Mouse (Mus musculus) heart, embryonic 11.5 days (tissue): ENCODE results near the gene Spop. TPM values are rescaled to one million over a fixed set of nuclear protein-coding genes. Genes with fewer than 3 reads are reported as not detected.

Experiments
- ATAC-seq: fragments of 200-750 bp; cut with Nextera tagmentation; replicated peaks from 2 replicates; pipeline ENCODE4 v1.8.0; 2017; ENCODE audit warnings: moderate library complexity; ENCODE audit not compliant: insufficient number of reproducible peaks, low FRiP score, low TSS enrichment
- H3K27ac ChIP-seq: fragments of 300-500 bp; sonication (generic); 2 replicates; pipeline ENCODE4 v1.5.1; 2014; ENCODE audit warnings: mild to moderate bottlenecking, low read depth, low read length
- H3K27me3 ChIP-seq: fragments of 300-500 bp; sonication (generic); 2 replicates; pipeline ENCODE4 v1.6.1; 2014; ENCODE audit warnings: mild to moderate bottlenecking, low read length, mixed read lengths; ENCODE audit not compliant: control insufficient read depth, insufficient read depth
- H3K36me3 ChIP-seq: fragments of 300-500 bp; sonication (generic); 2 replicates; pipeline ENCODE4 v1.6.1; 2014; ENCODE audit warnings: mild to moderate bottlenecking, low read length, moderate library complexity, mixed read lengths; ENCODE audit not compliant: control insufficient read depth, insufficient read depth
- H3K4me1 ChIP-seq: fragments of 300-500 bp; sonication (generic); 2 replicates; pipeline ENCODE4 v1.6.1; 2014; ENCODE audit warnings: low read length; ENCODE audit not compliant: control insufficient read depth, insufficient read depth
- H3K4me2 ChIP-seq: fragments of 300-500 bp; sonication (generic); 2 replicates; pipeline ENCODE4 v1.6.1; 2014; ENCODE audit warnings: mild to moderate bottlenecking, moderate library complexity
- H3K4me3 ChIP-seq: fragments of 300-500 bp; sonication (generic); 2 replicates; pipeline ENCODE4 v1.5.1; 2014; ENCODE audit warnings: low read depth, low read length
- H3K9ac ChIP-seq: fragments of 300-500 bp; sonication (generic); 2 replicates; pipeline ENCODE4 v1.6.1; 2014; ENCODE audit warnings: mild to moderate bottlenecking, low read depth, low read length, moderate library complexity
- H3K9me3 ChIP-seq: fragments of 300-500 bp; sonication (generic); replicated peaks from 2 replicates; pipeline ENCODE4 v1.6.1; 2016; ENCODE audit warnings: low read length; ENCODE audit not compliant: control insufficient read depth
- WGBS: fragments of 180-500 bp; shearing (Covaris S2); extraction: QIAGEN DNeasy Blood & Tissue Kit; methylation state at CpG from one replicate; pipeline ENCODE4 v1.1.7; 2014; ENCODE audit not compliant: insufficient replicate concordance; 5-methylcytosine and 5-hydroxymethylcytosine counted together
- polyA plus RNA-seq: library from polyadenylated mRNA; unstranded; fragments of >200 nt; fragmentation: Nextera tagmentation; extraction: Ambion mirVana; gene quantifications from 2 replicates; pipeline ENCODE4 v1.2.1, GENCODE M21; 2014

Spop gene
- polyA plus RNA-seq: 81.2 and 82.3 TPM in 2 replicates

DNA sequence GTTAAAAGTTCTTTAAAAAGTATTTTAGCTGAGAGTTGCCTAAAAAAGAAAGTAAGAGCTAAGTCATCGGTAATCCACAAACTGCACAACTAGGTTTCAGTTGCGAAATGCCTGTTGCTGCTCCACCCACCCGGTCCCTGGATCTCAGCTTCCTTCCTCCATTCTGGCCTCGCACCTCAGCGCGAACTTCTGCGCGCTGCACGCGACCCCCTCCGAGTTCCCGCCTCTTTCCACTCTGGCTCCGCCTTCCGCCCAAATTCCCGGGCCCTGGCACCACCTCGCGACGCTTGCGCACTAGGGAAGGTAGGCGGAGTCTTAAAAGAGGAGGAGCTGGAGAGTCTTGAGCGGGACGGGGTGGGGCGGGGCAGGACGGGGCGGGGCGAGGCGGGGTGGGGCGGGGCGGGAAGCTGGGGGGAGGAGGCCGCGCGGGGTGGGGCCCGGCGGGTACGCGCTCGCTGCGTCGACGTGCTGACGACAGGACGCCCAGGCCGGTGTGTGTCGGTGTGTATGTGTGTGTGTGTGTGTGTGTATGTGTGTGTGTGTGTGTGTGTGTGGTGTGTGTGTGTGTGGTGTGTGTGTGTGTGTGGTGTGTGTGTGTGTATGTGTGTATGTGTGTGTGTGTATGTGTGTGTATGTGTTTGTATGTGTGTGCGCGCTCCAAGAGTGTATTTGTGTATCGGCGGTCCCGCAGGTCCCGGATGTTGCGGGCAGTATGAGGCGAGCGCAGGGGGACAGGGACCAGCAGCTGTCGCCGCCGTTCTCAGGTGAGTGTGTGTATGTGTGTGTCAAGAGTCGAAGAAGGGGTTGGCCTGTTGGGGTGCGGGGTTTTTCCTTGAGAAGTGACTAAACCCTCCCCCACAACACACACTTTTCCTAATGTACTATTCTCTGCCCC is at the start of gene Spop:
Spop (plus strand) TSS at position 440 of the 895 bp plus-strand sequence.
- H3K4me3 ChIP-seq: peak within 1 kb of the TSS; percentile 65
- H3K9me3 ChIP-seq: no peaks in the 10 kb centered on the region
- no peaks in the 10 kb centered on the region for H3K27me3 ChIP-seq
- ATAC-seq: peak; percentile 85
- H3K4me2 ChIP-seq: peak within 1 kb of the TSS; percentile 84
- WGBS: 2% methylated on average over 56 of the region's 58 CpGs
- peak within 1 kb of the TSS; percentile 94 for H3K27ac ChIP-seq
- peak within 1 kb of the TSS; percentile 83 for H3K9ac ChIP-seq
- H3K4me1 ChIP-seq: peaks cover 11% of the 10 kb centered on the region; the same call in 1 of the 2 replicates
- no peaks in the 10 kb centered on the region for H3K36me3 ChIP-seq

- WGBS: 84% methylated on average over 5 of the region's 5 CpGs
- Histone ChIP-seq H3K36me3 (no peaks in the 10 kb centered on the region), H3K4me1 (peaks cover 7% of the 10 kb centered on the region; the same call in 1 of the 2 replicates), H3K9ac (no peak overlapping the region), H3K27ac (no peak overlapping the region), H3K9me3 (no peaks in the 10 kb centered on the region), H3K4me3 (no peak overlapping the region), H3K4me2 (no peak overlapping the region), H3K27me3 (no peaks in the 10 kb centered on the region)
- ATAC-seq: no peak
Observed at GRCm38 (mm10) chr11:95364388-95364787, 49.5 kb upstream of the Spop start.

DNA sequence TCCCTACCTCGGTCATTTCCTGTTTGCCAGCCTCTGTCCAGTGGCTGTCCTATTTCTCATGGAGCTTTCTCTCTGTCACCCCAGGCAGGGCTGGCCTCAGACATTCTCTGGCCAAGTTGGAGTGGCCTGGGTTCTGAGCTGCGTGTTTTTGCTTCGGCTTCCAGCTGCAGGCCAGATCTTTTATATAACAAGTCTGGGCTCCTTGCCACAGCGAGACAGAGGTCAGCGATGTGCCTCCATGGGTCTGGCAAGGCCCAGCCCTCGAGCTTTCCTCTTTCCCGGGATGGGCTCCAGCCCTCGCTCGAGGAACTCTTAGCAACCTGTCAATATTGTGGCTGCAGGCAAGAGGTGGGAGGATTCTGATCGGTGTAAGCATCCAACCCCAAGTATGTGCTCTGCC is 48.3 kb upstream of the Spop start:
- Histone ChIP-seq H3K36me3 (0 out of 2 replicates have a peak, but pooled peaks cover 2% of the 10 kb centered on the region), H3K9ac (no peak overlapping the region), H3K9me3 (no peaks in the 10 kb centered on the region), H3K27ac (no peak overlapping the region), H3K27me3 (no peaks in the 10 kb centered on the region), H3K4me1 (peaks cover 7% of the 10 kb centered on the region; the same call in 1 of the 2 replicates), H3K4me3 (no peak overlapping the region), H3K4me2 (no peak overlapping the region)
- no peak for ATAC-seq
- 76% methylated on average over 10 of the region's 10 CpGs for WGBS

DNA sequence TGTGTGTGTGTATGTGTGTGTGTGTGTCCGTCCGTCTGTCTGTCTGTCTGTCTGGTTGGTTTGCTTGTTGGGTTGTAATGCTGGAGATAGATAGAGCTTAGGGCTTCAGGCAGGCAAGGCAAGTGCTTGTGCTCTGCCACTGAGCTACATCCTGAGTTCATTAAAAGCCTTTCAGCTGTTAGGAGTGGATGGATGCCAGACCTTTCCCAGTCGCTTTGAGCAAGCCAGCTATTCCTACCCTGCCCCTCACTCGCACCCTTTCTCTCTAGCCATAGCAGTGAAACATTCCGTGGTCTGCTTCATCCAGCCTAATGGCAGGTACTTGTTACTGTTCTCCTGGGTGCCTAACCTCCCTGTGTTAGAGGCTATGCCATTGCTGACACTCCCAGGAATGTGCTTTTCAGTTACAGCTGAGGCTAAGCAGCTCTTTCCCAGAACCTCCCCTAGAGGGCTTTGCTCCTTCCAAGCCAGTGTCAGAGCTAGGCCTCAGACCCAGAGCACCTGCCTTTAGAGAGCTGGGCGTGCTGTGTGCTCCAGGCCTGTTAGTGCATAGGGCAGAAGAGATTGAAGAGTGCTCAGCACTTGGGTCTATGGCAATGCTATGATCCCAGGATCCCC is 47.5 kb upstream of the Spop start:
- H3K27ac ChIP-seq: no peak overlapping the region

DNA sequence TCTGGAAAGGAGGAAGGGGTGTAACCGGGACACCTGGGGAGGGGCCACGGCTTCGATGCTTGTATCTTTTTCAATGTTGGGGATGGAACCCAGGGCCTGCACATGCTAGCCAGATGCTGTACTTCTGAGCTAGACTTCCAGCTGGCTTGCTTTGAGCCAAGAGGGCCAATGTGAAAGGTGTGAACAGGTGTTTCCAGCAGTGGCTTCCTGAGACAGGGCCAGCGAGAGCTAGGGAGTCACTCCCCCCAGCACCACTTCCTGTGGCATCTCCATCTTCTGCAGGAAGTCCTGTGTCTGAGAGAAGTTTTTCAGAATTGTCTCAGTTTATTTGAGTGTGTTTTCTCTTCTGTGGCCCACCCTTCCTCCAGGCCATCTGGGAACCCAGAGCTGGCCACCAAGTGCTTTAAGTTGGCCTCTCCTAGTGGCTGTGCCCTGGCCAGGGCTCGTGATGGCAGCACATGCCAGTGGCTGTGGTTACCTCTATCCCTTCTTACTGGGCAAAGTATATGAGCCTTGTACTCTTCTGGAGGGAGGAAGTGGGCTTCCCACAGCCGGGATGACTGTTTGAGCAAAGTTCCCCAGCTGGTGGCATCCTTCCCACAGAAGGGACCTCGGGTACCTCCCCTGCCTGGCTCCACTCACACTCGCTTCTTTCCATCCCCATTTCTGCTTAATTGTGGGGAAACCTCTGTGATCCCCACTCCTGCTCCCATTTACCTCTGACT is 46.7 kb upstream of the Spop start:
- Histone ChIP-seq H3K36me3 (0 out of 2 replicates have a peak, but pooled peaks cover 2% of the 10 kb centered on the region), H3K9ac (no peak overlapping the region), H3K27ac (no peak overlapping the region), H3K27me3 (no peaks in the 10 kb centered on the region), H3K4me2 (no peak overlapping the region), H3K9me3 (no peaks in the 10 kb centered on the region), H3K4me1 (peaks cover 7% of the 10 kb centered on the region; the same call in 1 of the 2 replicates), H3K4me3 (no peak overlapping the region)
- no peak for ATAC-seq
- 78% methylated on average over 8 of the region's 8 CpGs for WGBS

More for the DNA sequence above, 47.5 kb upstream of the Spop start:
- Histone ChIP-seq H3K4me3 (no peak overlapping the region), H3K36me3 (0 out of 2 replicates have a peak, but pooled peaks cover 2% of the 10 kb centered on the region), H3K27me3 (no peaks in the 10 kb centered on the region), H3K9ac (no peak overlapping the region), H3K9me3 (no peaks in the 10 kb centered on the region), H3K4me1 (peaks cover 7% of the 10 kb centered on the region; the same call in 1 of the 2 replicates), H3K4me2 (no peak overlapping the region)
- no peak for ATAC-seq
- WGBS: 75% methylated on average over 6 of the region's 6 CpGs

- no peak for ATAC-seq
- H3K4me1 ChIP-seq: peaks cover 7% of the 10 kb centered on the region; the same call in 1 of the 2 replicates
- no peak overlapping the region for H3K27ac ChIP-seq
- no peaks in the 10 kb centered on the region for H3K27me3 ChIP-seq
- no peak overlapping the region for H3K9ac ChIP-seq
- 90% methylated on average over 8 of the region's 8 CpGs for WGBS
- no peaks in the 10 kb centered on the region; the same call in 1 of the 2 replicates for H3K9me3 ChIP-seq
- H3K4me2 ChIP-seq: no peak overlapping the region
- 0 out of 2 replicates have a peak, but pooled peaks cover 2% of the 10 kb centered on the region for H3K36me3 ChIP-seq
- H3K4me3 ChIP-seq: no peak overlapping the region
Observed at GRCm38 (mm10) chr11:95368231-95368823, 45.6 kb upstream of the Spop start.

GRCm38 (mm10) chr11:95368871-95369270 is 45.0 kb upstream of the Spop start:
- H3K27ac ChIP-seq: no peak overlapping the region
- ATAC-seq: no peak
- H3K9me3 ChIP-seq: no peaks in the 10 kb centered on the region; the same call in 1 of the 2 replicates
- 0 out of 2 replicates have a peak, but pooled peaks cover 2% of the 10 kb centered on the region for H3K36me3 ChIP-seq
- H3K4me2 ChIP-seq: no peak overlapping the region
- H3K4me1 ChIP-seq: peaks cover 7% of the 10 kb centered on the region; the same call in 1 of the 2 replicates
- no peaks in the 10 kb centered on the region for H3K27me3 ChIP-seq
- H3K4me3 ChIP-seq: no peak overlapping the region
- WGBS: 85% methylated on average over 4 of the region's 4 CpGs
- H3K9ac ChIP-seq: no peak overlapping the region
